Mouse (Mus musculus): ENCODE results near the gene Braf.
"Not testable (repeated sequence)": the region's sequence is repeated elsewhere in the genome, so short reads cannot be mapped to it uniquely, and the experiment has no call there.

DNA sequence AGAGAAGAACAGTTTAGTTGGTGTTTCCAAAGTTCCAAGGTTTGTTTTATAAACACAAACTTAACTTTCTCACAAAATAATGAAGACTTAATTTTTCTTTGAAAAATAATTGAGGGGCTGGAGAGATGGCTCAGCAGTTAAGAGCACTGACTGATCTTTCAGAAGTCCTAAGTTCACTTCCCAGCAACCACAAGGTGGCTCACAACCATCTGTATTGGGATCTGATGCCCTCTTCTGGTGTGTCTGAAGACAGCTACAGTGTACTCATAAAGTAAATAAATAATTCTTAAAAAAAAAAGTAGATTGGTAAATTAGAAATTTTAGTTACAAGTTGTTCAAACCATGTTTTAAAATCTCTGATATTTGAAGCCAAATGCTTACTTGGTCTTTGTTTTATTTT lies 38.4 kb downstream of the Braf start:
- not testable (repeated sequence) for TF ChIP-seq CTCF (conservative IDR thresholded peaks at IDR 0.05; ENCODE audit: low read length); NANOG (IDR thresholded peaks at IDR 0.05; ENCODE audit: borderline replicate concordance, low read length)
